Mouse (Mus musculus) CH12.LX (cell line): ENCODE measurements around the gene Ntrk3. TPM values are rescaled to one million over a fixed set of nuclear protein-coding genes. Genes with fewer than 3 reads are reported as not detected.

Source experiments
- DNase-seq: peaks from one replicate; pipeline ENCODE4 v3.0.0-alpha.2; 2013; ENCODE audit errors: extremely low read depth
- H3K27ac ChIP-seq: 2 replicates; pipeline ENCODE4 v1.5.1; 2012; ENCODE audit warnings: low read depth, mild to moderate bottlenecking, control low read depth, moderate library complexity; ENCODE audit not compliant: insufficient read depth
- H3K27me3 ChIP-seq: replicated peaks from 2 replicates; pipeline ENCODE3; 2012; ENCODE audit warnings: inconsistent platforms
- H3K36me3 ChIP-seq, 2 experiments: replicated peaks in 1 of 2; 2 replicates each; pipeline versions ENCODE3 to v1.6.1; 2012; ENCODE audit warnings: inconsistent platforms in 1 of 2, low read length in 1 of 2, mild to moderate bottlenecking in 1 of 2, mixed read lengths in 1 of 2, moderate library complexity in 1 of 2; ENCODE audit not compliant: control insufficient read depth in 1 of 2, insufficient read depth in 1 of 2
- H3K4me1 ChIP-seq, 2 experiments: 2 replicates each; pipeline ENCODE4 v1.6.1; 2012; ENCODE audit warnings: inconsistent platforms in 1 of 2, moderate library complexity in 1 of 2; ENCODE audit not compliant: insufficient read depth in 2 of 2, control insufficient read depth in 1 of 2
- H3K4me2 ChIP-seq: 2 replicates; pipeline ENCODE4 v1.6.1; 2012; ENCODE audit warnings: low read depth, mild to moderate bottlenecking, control low read depth; ENCODE audit not compliant: poor library complexity, insufficient read depth, severe bottlenecking
- H3K4me3 ChIP-seq, 3 experiments: fragments of 150-350 bp in 1 of 3; sonication (generic) in 1 of 3; replicated peaks in 1 of 3; 2 replicates each; pipeline versions ENCODE3 to v1.5.1; 2011 to 2012; ENCODE audit warnings: low read depth in 2 of 3, low read length in 2 of 3, mild to moderate bottlenecking in 2 of 3, moderate library complexity in 2 of 3, control low read depth in 1 of 3, improper control_type of control experiment in 1 of 3, inconsistent platforms in 1 of 3, mixed read lengths in 1 of 3; ENCODE audit not compliant: poor library complexity in 1 of 3
- H3K79me2 ChIP-seq: replicated peaks from 2 replicates; pipeline ENCODE4 v1.6.1; 2012; ENCODE audit warnings: mild to moderate bottlenecking, moderate library complexity; ENCODE audit not compliant: control insufficient read depth, poor library complexity, insufficient read depth, severe bottlenecking; ENCODE audit errors: extremely low read depth
- H3K9ac ChIP-seq: 2 replicates; pipeline ENCODE4 v1.6.1; 2012; ENCODE audit warnings: low read depth, mild to moderate bottlenecking, control low read depth, moderate library complexity; ENCODE audit not compliant: insufficient read depth
- H3K9me3 ChIP-seq: replicated peaks from 2 replicates; pipeline ENCODE3; 2012; ENCODE audit warnings: low read length, inconsistent platforms, mixed read lengths
- BHLHE40 ChIP-seq: IDR thresholded peaks from 2 replicates; pipeline ENCODE4 v1.6.1; 2011; ENCODE audit warnings: mild to moderate bottlenecking, low read depth, low read length, improper control_type of control experiment
- CHD2 ChIP-seq: IDR thresholded peaks from 2 replicates; pipeline ENCODE4 v1.6.1; 2011; ENCODE audit warnings: low read length, improper control_type of control experiment
- CTCF ChIP-seq, 2 experiments: IDR thresholded peaks in 1 of 2; conservative IDR thresholded peaks in 1 of 2; 2 replicates each; pipeline ENCODE4 v1.5.1; 2011 to 2012; ENCODE audit warnings: low read depth in 2 of 2, low read length in 2 of 2, improper control_type of control experiment in 1 of 2, inconsistent platforms in 1 of 2, mild to moderate bottlenecking in 1 of 2, moderate library complexity in 1 of 2
- E2F4 ChIP-seq: IDR thresholded peaks from 2 replicates; pipeline ENCODE4 v1.6.1; 2011; ENCODE audit warnings: low read depth, low read length, improper control_type of control experiment; ENCODE audit not compliant: insufficient replicate concordance
- ELF1 ChIP-seq: IDR thresholded peaks from 2 replicates; pipeline ENCODE4 v1.6.1; 2014; ENCODE audit warnings: low read depth, mild to moderate bottlenecking, inconsistent platforms, low read length, improper control_type of control experiment
- EP300 ChIP-seq: IDR thresholded peaks from 2 replicates; pipeline ENCODE4 v1.6.1; 2011; ENCODE audit warnings: low read length, improper control_type of control experiment
- ETS1 ChIP-seq: conservative IDR thresholded peaks from 2 replicates; pipeline ENCODE4 v1.6.1; 2012; ENCODE audit warnings: low read depth, mild to moderate bottlenecking, inconsistent platforms, low read length, improper control_type of control experiment, moderate library complexity
- GABPA ChIP-seq: IDR thresholded peaks from 2 replicates; pipeline ENCODE4 v1.6.1; 2012; ENCODE audit warnings: low read depth, low read length, improper control_type of control experiment, inconsistent platforms; ENCODE audit not compliant: insufficient replicate concordance
- IRF4 ChIP-seq: IDR thresholded peaks from 2 replicates; pipeline ENCODE4 v1.6.1; 2014; ENCODE audit warnings: low read depth, mild to moderate bottlenecking, inconsistent platforms, low read length, improper control_type of control experiment
- JUN ChIP-seq: IDR thresholded peaks from 2 replicates; pipeline ENCODE4 v1.6.1; 2011; ENCODE audit warnings: low read depth, mild to moderate bottlenecking, low read length, improper control_type of control experiment, moderate library complexity; ENCODE audit not compliant: insufficient read depth
- JUND ChIP-seq: conservative IDR thresholded peaks from 2 replicates; pipeline ENCODE4 v1.6.1; 2011; ENCODE audit warnings: low read depth, low read length, improper control_type of control experiment
- KAT2A ChIP-seq: IDR thresholded peaks from 2 replicates; pipeline ENCODE4 v1.6.1; 2012; ENCODE audit warnings: low read length, improper control_type of control experiment, inconsistent platforms; ENCODE audit not compliant: insufficient replicate concordance
- MYC ChIP-seq: IDR thresholded peaks from 2 replicates; pipeline ENCODE4 v1.6.1; 2011; ENCODE audit warnings: low read depth, mild to moderate bottlenecking, improper control_type of control experiment, low read length
- POLR2A ChIP-seq: IDR thresholded peaks from 2 replicates; pipeline ENCODE4 v1.6.1; 2011; ENCODE audit warnings: low read depth, mild to moderate bottlenecking, improper control_type of control experiment, low read length
- POLR2AphosphoS2 ChIP-seq: IDR thresholded peaks from 2 replicates; pipeline ENCODE4 v1.6.1; 2011; ENCODE audit warnings: low read depth, low read length, improper control_type of control experiment
- RAD21 ChIP-seq: IDR thresholded peaks from 2 replicates; pipeline ENCODE4 v1.6.1; 2011; ENCODE audit warnings: low read depth, mild to moderate bottlenecking, low read length, improper control_type of control experiment, moderate library complexity
- SIN3A ChIP-seq: IDR thresholded peaks from 2 replicates; pipeline ENCODE4 v1.6.1; 2012; ENCODE audit warnings: low read length, improper control_type of control experiment, inconsistent platforms
- SMC3 ChIP-seq: IDR thresholded peaks from 2 replicates; pipeline ENCODE4 v1.6.1; 2011; ENCODE audit warnings: low read depth, low read length, improper control_type of control experiment
- TCF12 ChIP-seq: IDR thresholded peaks from 2 replicates; pipeline ENCODE4 v1.6.1; 2014; ENCODE audit warnings: low read depth, mild to moderate bottlenecking, inconsistent platforms, low read length, improper control_type of control experiment
- UBTF ChIP-seq: IDR thresholded peaks from 2 replicates; pipeline ENCODE4 v1.6.1; 2012; ENCODE audit warnings: low read depth, mild to moderate bottlenecking, inconsistent platforms, low read length, improper control_type of control experiment, moderate library complexity
- USF1 ChIP-seq: IDR thresholded peaks from 2 replicates; pipeline ENCODE4 v1.6.1; 2014; ENCODE audit warnings: low read depth, mild to moderate bottlenecking, inconsistent platforms, low read length, improper control_type of control experiment
- ZC3H11A ChIP-seq: IDR thresholded peaks from 2 replicates; pipeline ENCODE4 v1.6.1; 2012; ENCODE audit warnings: low read depth, mild to moderate bottlenecking, inconsistent platforms, low read length, improper control_type of control experiment
- ZKSCAN1 ChIP-seq: IDR thresholded peaks from 2 replicates; pipeline ENCODE4 v1.6.1; 2012; ENCODE audit warnings: low read depth, inconsistent platforms, low read length, improper control_type of control experiment, borderline replicate concordance
- ZMIZ1 ChIP-seq: IDR thresholded peaks from 2 replicates; pipeline ENCODE4 v1.6.1; 2012; ENCODE audit warnings: low read depth, mild to moderate bottlenecking, inconsistent platforms, low read length, improper control_type of control experiment
- dilution Hi-C: fragments of 300-500 bp; cut with MboI; formaldehyde crosslinking; loops from 2 replicates; pipeline ENCODE4 v1.14.3; 2020; ENCODE audit warnings: low sequenced_read_pairs; ENCODE audit not compliant: extremely low pct_unique_long_range_greater_than_20kb, extremely low pct_ligation_motif_present
- in situ Hi-C: fragments of 300-500 bp; cut with MboI; formaldehyde crosslinking; loops from 3 replicates; pipeline ENCODE4 v1.14.3; 2019; ENCODE audit warnings: low sequenced_read_pairs, low pct_ligation_motif_present, low pct_unique_long_range_greater_than_20kb, mixed read lengths
- polyA plus RNA-seq: library from polyadenylated mRNA; unstranded; fragments of >175 nt; gene quantifications from 2 replicates; pipeline ENCODE4 v1.2.1, GENCODE M21; 2012; ENCODE audit warnings: low read depth; ENCODE audit not compliant: insufficient read length
- total RNA-seq, 2 experiments: library from RNA; depleted of rRNA; stranded (reverse); fragments of 300-350 nt in 1 of 2; fragments of >200 nt in 1 of 2; gene quantifications; 2 replicates each; pipeline ENCODE4 v1.2.3; 2012 to 2014

Ntrk3 gene
- total and polyA plus RNA-seq, 3 experiments = 0.21 TPM; not detected in 2

- DNase-seq = no peak
- in situ Hi-C loops = no loop called here
Observed at GRCm38 (mm10) chr7:78297290-78297689, 440.5 kb downstream of the Ntrk3 start.

GRCm38 (mm10) chr7:78294322-78294721 lies 443.5 kb downstream of the Ntrk3 start:
- dilution Hi-C loops = no loop called here
- peaks cover 64% of the 10 kb centered on the region for H3K9me3 ChIP-seq
- no peaks in the 10 kb centered on the region for H3K4me1 ChIP-seq

More at GRCm38 (mm10) chr7:78297290-78297689, 440.5 kb downstream of the Ntrk3 start:
- Histone ChIP-seq H3K4me1 (no peaks in the 10 kb centered on the region), H3K27me3 (no peaks in the 10 kb centered on the region), H3K9ac (no peak overlapping the region)
- TF ChIP-seq GABPA = no peak
- no peak for TF ChIP-seq POLR2AphosphoS2
- TF ChIP-seq, all 38 proteins: peak for 0
- Histone ChIP-seq H3K4me2 (no peak overlapping the region), H3K9me3 (peaks cover 78% of the 10 kb centered on the region), H3K4me3 (no peak overlapping the region), H3K27ac (no peak overlapping the region), H3K79me2 (no peaks in the 10 kb centered on the region), H3K36me3 (no peaks in the 10 kb centered on the region)
- dilution Hi-C loops = no loop called here

GRCm38 (mm10) chr7:78290186-78290585 lies 447.6 kb downstream of the Ntrk3 start:
- H3K36me3 ChIP-seq = no peaks in the 10 kb centered on the region
- peaks cover 51% of the 10 kb centered on the region for H3K9me3 ChIP-seq
- H3K4me1 ChIP-seq = no peaks in the 10 kb centered on the region
- H3K9ac ChIP-seq = no peak overlapping the region
- no peak overlapping the region for H3K4me3 ChIP-seq
- H3K79me2 ChIP-seq = no peaks in the 10 kb centered on the region
- H3K4me2 ChIP-seq = no peak overlapping the region
- no peaks in the 10 kb centered on the region for H3K27me3 ChIP-seq
- in situ Hi-C loops (no loop called here), dilution Hi-C loops (no loop called here)
- TF ChIP-seq ZMIZ1 (no peak), JUN (no peak), ETS1 (no peak), SIN3A (no peak), RAD21 (no peak), EP300 (no peak), TCF12 (no peak), UBTF (no peak), JUND (no peak), CHD2 (no peak), MYC (no peak), CTCF (conservative IDR thresholded peaks at IDR 0.05 in 1 of 2, IDR thresholded peaks at IDR 0.05 in 1 of 2; ENCODE audit: low read depth in 2 of 2, low read length in 2 of 2) (no peak), SMC3 (no peak), KAT2A (no peak), ZKSCAN1 (no peak), BHLHE40 (no peak), E2F4 (no peak), POLR2A (no peak), ELF1 (no peak), ZC3H11A (no peak)
- H3K27ac ChIP-seq = no peak overlapping the region
- no peak for DNase-seq

More at GRCm38 (mm10) chr7:78294322-78294721, 443.5 kb downstream of the Ntrk3 start:
- no peaks in the 10 kb centered on the region for H3K36me3 ChIP-seq
- H3K9ac ChIP-seq = no peak overlapping the region
- in situ Hi-C loops = no loop called here
- H3K79me2 ChIP-seq = no peaks in the 10 kb centered on the region
- H3K27ac ChIP-seq = no peak overlapping the region
- no peaks in the 10 kb centered on the region for H3K27me3 ChIP-seq
- TF ChIP-seq ZC3H11A (no peak), IRF4 (no peak), USF1 (no peak), CTCF (conservative IDR thresholded peaks at IDR 0.05 in 1 of 2, IDR thresholded peaks at IDR 0.05 in 1 of 2; ENCODE audit: low read depth in 2 of 2, low read length in 2 of 2) (no peak), POLR2A (no peak), RAD21 (no peak), TCF12 (no peak)
- no peak for DNase-seq
- no peak overlapping the region for H3K4me3 ChIP-seq
- no peak overlapping the region for H3K4me2 ChIP-seq
